Mouse (Mus musculus) ES-E14 (cell line): ENCODE measurements around the gene Ttf2. TPM values are rescaled to one million over a fixed set of nuclear protein-coding genes. Genes with fewer than 3 reads are reported as not detected.

ENCODE experiments used
- DNase-seq: peaks from one replicate; pipeline ENCODE4 v3.0.0-alpha.2; 2013; ENCODE audit warnings: low read depth, low spot score
- H3K27ac ChIP-seq: 2 replicates; pipeline ENCODE4 v1.5.1; 2012; ENCODE audit warnings: low read depth, mild to moderate bottlenecking, low read length, moderate library complexity, mixed read lengths; ENCODE audit not compliant: poor library complexity, insufficient read depth, severe bottlenecking
- H3K36me3 ChIP-seq: 2 replicates; pipeline ENCODE4 v1.6.1; 2012; ENCODE audit warnings: mild to moderate bottlenecking, low read length, moderate library complexity, mixed read lengths; ENCODE audit not compliant: control insufficient read depth, poor library complexity, insufficient read depth, severe bottlenecking
- H3K4me1 ChIP-seq, 2 experiments: fragments of 150-350 bp in 1 of 2; sonication (generic) in 1 of 2; 2 replicates each; pipeline ENCODE4 v1.6.1; 2012; ENCODE audit warnings: low read length in 2 of 2, mild to moderate bottlenecking in 1 of 2, mixed read lengths in 1 of 2; ENCODE audit not compliant: control insufficient read depth in 2 of 2, insufficient read depth in 2 of 2, poor library complexity in 1 of 2
- H3K4me3 ChIP-seq, 2 experiments: fragments of 150-350 bp in 1 of 2; sonication (generic) in 1 of 2; 2 replicates each; pipeline ENCODE4 v1.5.1; 2012; ENCODE audit warnings: low read length in 2 of 2, low read depth in 1 of 2, mild to moderate bottlenecking in 1 of 2, mixed read lengths in 1 of 2; ENCODE audit not compliant: insufficient read depth in 1 of 2, poor library complexity in 1 of 2, severe bottlenecking in 1 of 2
- H3K9ac ChIP-seq: 2 replicates; pipeline ENCODE4 v1.6.1; 2012; ENCODE audit warnings: low read depth, mild to moderate bottlenecking, low read length, mixed read lengths; ENCODE audit not compliant: poor library complexity, insufficient read depth, severe bottlenecking
- H3K9me3 ChIP-seq: fragments of 150-350 bp; sonication (generic); 2 replicates; pipeline ENCODE4 v1.6.1; 2012; ENCODE audit warnings: low read depth, mild to moderate bottlenecking, low read length; ENCODE audit not compliant: control insufficient read depth, insufficient read depth
- CHD2 ChIP-seq: IDR thresholded peaks from 2 replicates; pipeline ENCODE4 v1.6.1; 2014; ENCODE audit warnings: mild to moderate bottlenecking, low read depth, low read length, inconsistent platforms
- HCFC1 ChIP-seq: IDR thresholded peaks from 2 replicates; pipeline ENCODE4 v1.6.1; 2012; ENCODE audit warnings: low read length, inconsistent platforms, borderline replicate concordance; ENCODE audit not compliant: insufficient read depth
- MAFK ChIP-seq: IDR thresholded peaks from 2 replicates; pipeline ENCODE4 v1.6.1; 2014; ENCODE audit warnings: mild to moderate bottlenecking, low read depth, low read length, inconsistent platforms; ENCODE audit not compliant: insufficient read depth
- ZC3H11A ChIP-seq: IDR thresholded peaks from 2 replicates; pipeline ENCODE4 v1.6.1; 2012; ENCODE audit warnings: low read depth, mild to moderate bottlenecking, inconsistent platforms, low read length, borderline replicate concordance
- ZNF384 ChIP-seq: IDR thresholded peaks from 2 replicates; pipeline ENCODE4 v1.6.1; 2012; ENCODE audit warnings: low read depth, low read length, inconsistent platforms
- in situ Hi-C, 2 experiments: fragments of 600-800 bp; cut with MboI; formaldehyde crosslinking; loops; one replicate each; pipeline ENCODE4 v1.15.1; 2025; ENCODE audit warnings: low sequenced_read_pairs in 2 of 2, inconsistent platforms in 1 of 2; ENCODE audit not compliant: unreplicated experiment in 2 of 2
- total RNA-seq: library from RNA; depleted of rRNA; stranded (reverse); fragments of 300-350 nt; gene quantifications from 2 replicates; pipeline ENCODE4 v1.2.3, GENCODE M21; 2012

The Ttf2 gene
- total RNA-seq, 1 experiment, result 39.0 TPM

DNA sequence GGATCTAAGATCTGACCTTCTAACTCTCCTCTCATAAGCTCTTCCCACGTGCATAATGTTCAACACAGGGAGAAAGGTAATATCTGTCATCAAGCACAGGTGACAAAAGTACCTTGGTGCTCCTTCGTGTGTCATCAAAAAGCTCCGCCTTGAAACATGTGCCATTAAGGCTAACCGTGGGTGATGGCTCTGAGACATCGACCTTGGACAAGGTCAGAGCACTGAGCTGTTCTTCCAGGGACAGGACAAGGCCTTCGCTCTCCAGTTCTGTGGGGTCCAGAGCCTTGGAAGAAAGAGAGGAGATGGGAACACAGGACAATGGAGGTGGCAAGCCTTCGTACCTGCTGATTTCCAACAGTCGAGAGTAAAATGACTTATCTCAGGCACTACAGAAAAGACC is 22.2 kb downstream of the Ttf2 start:
- H3K4me3 ChIP-seq, result no peak overlapping the region
- DNase-seq, result no peak
- H3K4me1 ChIP-seq, result no peaks in the 10 kb centered on the region
- no peak overlapping the region for H3K27ac ChIP-seq
- no peaks in the 10 kb centered on the region for H3K9me3 ChIP-seq
- no peak overlapping the region for H3K9ac ChIP-seq
- TF ChIP-seq MAFK (no peak), ZNF384 (no peak), ZC3H11A (no peak), HCFC1 (no peak), CHD2 (no peak)
- in situ Hi-C loops, result no loop called here
- peaks cover 58% of the 10 kb centered on the region for H3K36me3 ChIP-seq

DNA sequence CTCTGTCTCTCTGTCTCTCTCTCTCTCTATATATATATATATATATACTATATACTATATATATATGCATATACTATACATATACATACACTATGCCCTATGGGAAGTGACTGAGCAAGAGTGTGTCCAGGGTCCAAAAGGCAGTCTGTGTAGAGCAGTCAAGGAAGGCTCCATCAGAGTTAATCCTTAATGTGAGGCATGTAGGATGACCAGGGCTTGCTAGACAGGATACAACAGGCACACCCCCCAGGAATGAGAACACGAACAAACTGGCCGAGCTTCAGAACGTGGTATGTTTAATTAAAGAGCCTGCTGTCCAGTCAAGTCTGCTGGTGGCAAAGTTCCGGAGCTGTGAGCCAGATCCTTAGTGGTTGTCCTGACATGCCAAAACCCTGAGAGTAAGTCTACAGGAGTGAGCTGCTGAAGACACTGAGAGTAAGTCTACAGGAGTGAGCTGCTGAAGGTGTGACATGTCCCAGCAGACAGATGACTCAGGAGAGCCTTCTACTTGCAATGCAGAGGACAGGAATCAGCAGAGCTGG is 28.9 kb downstream of the Ttf2 start:
- Histone ChIP-seq H3K36me3 (peaks cover 50% of the 10 kb centered on the region), H3K9ac (no peak overlapping the region), H3K4me3 (no peak overlapping the region), H3K27ac (no peak overlapping the region), H3K4me1 (no peaks in the 10 kb centered on the region), H3K9me3 (no peaks in the 10 kb centered on the region)
- in situ Hi-C loops, result no loop called here
- DNase-seq, result no peak
- no peak for TF ChIP-seq CHD2
- TF ChIP-seq MAFK, result no peak
- no peak for TF ChIP-seq ZNF384
- TF ChIP-seq HCFC1, result no peak
- no peak for TF ChIP-seq ZC3H11A

DNA sequence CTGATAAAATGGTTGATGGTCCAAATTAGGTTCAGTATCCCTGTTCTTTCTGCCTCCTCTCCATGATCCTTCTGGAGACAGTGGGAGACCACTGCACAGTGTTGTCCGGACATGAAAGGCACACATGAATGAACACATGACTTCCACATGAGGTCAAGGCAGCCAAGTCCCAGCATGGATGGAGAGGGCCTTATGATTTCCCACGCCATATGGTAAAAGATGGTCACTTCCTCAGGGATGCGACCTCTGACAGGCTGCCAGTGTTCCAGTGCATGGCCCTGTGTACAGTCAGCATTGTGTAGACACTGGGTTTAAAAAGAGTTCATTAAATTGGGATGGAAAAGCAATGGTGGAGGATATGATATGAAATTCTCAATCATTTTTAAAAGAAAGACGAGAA is 31.3 kb downstream of the Ttf2 start:
- Histone ChIP-seq H3K9me3 (no peaks in the 10 kb centered on the region), H3K9ac (no peak overlapping the region), H3K4me1 (peaks cover 0 to 2% of the 10 kb centered on the region in 2 experiments; a peak in 1 of 4 replicates), H3K4me3 (no peak overlapping the region), H3K36me3 (peaks cover 37% of the 10 kb centered on the region), H3K27ac (no peak overlapping the region)
- in situ Hi-C loops, result no loop called here
- no peak for TF ChIP-seq ZNF384
- TF ChIP-seq HCFC1, result no peak
- TF ChIP-seq ZC3H11A, result no peak
- no peak for TF ChIP-seq CHD2
- TF ChIP-seq MAFK, result no peak
- DNase-seq, result no peak

DNA sequence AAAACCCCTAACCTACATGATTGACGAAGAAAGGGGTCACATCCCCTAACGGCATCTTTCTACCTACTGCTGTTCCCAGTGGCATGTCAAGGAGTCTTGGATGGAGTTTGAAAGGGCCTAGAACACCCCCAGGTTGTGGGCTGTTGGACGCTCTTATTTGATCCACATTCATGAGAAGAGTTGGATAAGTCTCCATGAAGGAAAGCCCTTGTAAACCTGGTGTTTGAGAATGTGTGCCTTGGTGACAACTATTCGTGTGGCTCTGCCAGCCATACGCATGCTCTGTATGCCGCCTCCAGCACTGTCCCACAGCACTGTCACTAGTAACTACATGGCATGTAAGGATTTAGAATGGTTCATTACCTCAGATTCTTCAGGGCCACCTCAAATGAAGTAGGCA is 33.3 kb downstream of the Ttf2 start:
- H3K36me3 ChIP-seq, result peaks cover 27% of the 10 kb centered on the region
- H3K9ac ChIP-seq, result no peak overlapping the region
- H3K4me1 ChIP-seq, result peaks cover 0 to 10% of the 10 kb centered on the region in 2 experiments; a peak in 2 of 4 replicates
- H3K9me3 ChIP-seq, result no peaks in the 10 kb centered on the region
- TF ChIP-seq MAFK, result no peak
- no peak for TF ChIP-seq HCFC1
- TF ChIP-seq CHD2, result no peak
- TF ChIP-seq ZC3H11A, result no peak
- TF ChIP-seq ZNF384, result no peak
- no peak for DNase-seq
- H3K4me3 ChIP-seq, result no peak overlapping the region
- in situ Hi-C loops, result no loop called here
- H3K27ac ChIP-seq, result no peak overlapping the region

DNA sequence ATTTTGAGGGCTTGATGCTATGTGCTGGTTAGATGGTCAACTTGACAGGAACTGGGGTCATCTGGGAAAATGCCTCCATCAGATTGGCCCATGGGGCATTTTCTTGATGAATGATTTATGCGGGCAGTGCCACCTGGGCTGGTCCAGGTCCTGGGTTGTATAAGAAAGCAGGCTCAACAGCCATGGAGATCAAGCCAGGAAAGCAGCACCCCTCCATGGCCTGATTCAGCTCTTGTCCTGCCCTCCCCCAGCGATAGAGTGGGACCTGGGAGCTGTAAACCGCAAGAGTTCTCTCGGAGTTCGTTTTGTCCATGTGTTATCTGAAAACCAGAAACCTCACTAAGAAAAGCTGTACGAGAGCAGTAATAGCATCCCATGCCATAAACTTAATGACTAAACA is 33.9 kb downstream of the Ttf2 start:
- Histone ChIP-seq H3K9ac (no peak overlapping the region), H3K4me3 (no peak overlapping the region), H3K27ac (no peak overlapping the region), H3K4me1 (peaks cover 0 to 11% of the 10 kb centered on the region in 2 experiments; a peak in 2 of 4 replicates), H3K36me3 (peaks cover 22% of the 10 kb centered on the region), H3K9me3 (no peaks in the 10 kb centered on the region)
- no peak for TF ChIP-seq ZC3H11A
- TF ChIP-seq ZNF384, result no peak
- TF ChIP-seq CHD2, result no peak
- no peak for TF ChIP-seq HCFC1
- TF ChIP-seq MAFK, result no peak
- in situ Hi-C loops, result no loop called here
- no peak for DNase-seq
